Mouse (Mus musculus) heart, embryonic 16.5 days (tissue): ENCODE results near the gene Mief1. TPM values are rescaled to one million over a fixed set of nuclear protein-coding genes. Genes with fewer than 3 reads are reported as not detected.
A peak's percentile ranks its signal among the peaks of the same experiment; 100 is the strongest.

Experiments used
- ATAC-seq: fragments of 200-750 bp; cut with Nextera tagmentation; replicated peaks from 2 replicates; pipeline ENCODE4 v1.8.0; 2017; ENCODE audit warnings: moderate number of reproducible peaks; ENCODE audit not compliant: insufficient read depth, low FRiP score; ENCODE audit errors: extremely low read depth
- H3K27ac ChIP-seq: fragments of 300-500 bp; sonication (generic); 2 replicates; pipeline ENCODE4 v1.5.1; 2014; ENCODE audit warnings: mild to moderate bottlenecking, low read length, control low read depth, moderate library complexity
- H3K27me3 ChIP-seq: fragments of 300-500 bp; sonication (generic); 2 replicates; pipeline ENCODE4 v1.6.1; 2014; ENCODE audit warnings: low read length, mixed read lengths; ENCODE audit not compliant: control insufficient read depth, insufficient read depth
- H3K36me3 ChIP-seq: fragments of 300-500 bp; sonication (generic); 2 replicates; pipeline ENCODE4 v1.6.1; 2014; ENCODE audit not compliant: control insufficient read depth, insufficient read depth
- H3K4me1 ChIP-seq: fragments of 300-500 bp; sonication (generic); 2 replicates; pipeline ENCODE4 v1.6.1; 2014; ENCODE audit warnings: low read length, mixed read lengths; ENCODE audit not compliant: control insufficient read depth, insufficient read depth
- H3K4me2 ChIP-seq: fragments of 300-500 bp; sonication (generic); 2 replicates; pipeline ENCODE4 v1.6.1; 2014; ENCODE audit warnings: low read depth, mild to moderate bottlenecking, control low read depth, low read length
- H3K4me3 ChIP-seq: fragments of 300-500 bp; sonication (generic); 2 replicates; pipeline ENCODE4 v1.5.1; 2014; ENCODE audit warnings: mild to moderate bottlenecking, control low read depth, low read length
- H3K9ac ChIP-seq: fragments of 300-500 bp; sonication (generic); 2 replicates; pipeline ENCODE4 v1.6.1; 2014; ENCODE audit warnings: low read length, control low read depth
- H3K9me3 ChIP-seq: fragments of 300-500 bp; sonication (generic); replicated peaks from 2 replicates; pipeline ENCODE4 v1.6.1; 2016; ENCODE audit warnings: low read length; ENCODE audit not compliant: control insufficient read depth
- WGBS: fragments of 180-500 bp; shearing (Covaris S2); extraction: QIAGEN DNeasy Blood & Tissue Kit; methylation state at CpG from one replicate; pipeline ENCODE4 v1.1.7; 2014; 5-methylcytosine and 5-hydroxymethylcytosine counted together
- polyA plus RNA-seq: library from polyadenylated mRNA; unstranded; fragments of >200 nt; fragmentation: Nextera tagmentation; extraction: Ambion mirVana; gene quantifications from 2 replicates; pipeline ENCODE4 v1.2.1, GENCODE M21; 2015

The Mief1 gene
- polyA plus RNA-seq, 1 experiment from 2014 or later = 26.1 TPM

GRCm38 (mm10) chr15:80221031-80221430, 12.8 kb upstream of the Mief1 start:
- Histone ChIP-seq H3K4me1 (peaks cover 12% of the 10 kb centered on the region), H3K36me3 (no peaks in the 10 kb centered on the region), H3K9me3 (no peaks in the 10 kb centered on the region), H3K9ac (no peak overlapping the region), H3K27me3 (no peaks in the 10 kb centered on the region), H3K4me3 (no peak overlapping the region), H3K27ac (no peak overlapping the region), H3K4me2 (no peak overlapping the region)
- 68% methylated on average over 8 of the region's 8 CpGs for WGBS
- no peak for ATAC-seq

DNA sequence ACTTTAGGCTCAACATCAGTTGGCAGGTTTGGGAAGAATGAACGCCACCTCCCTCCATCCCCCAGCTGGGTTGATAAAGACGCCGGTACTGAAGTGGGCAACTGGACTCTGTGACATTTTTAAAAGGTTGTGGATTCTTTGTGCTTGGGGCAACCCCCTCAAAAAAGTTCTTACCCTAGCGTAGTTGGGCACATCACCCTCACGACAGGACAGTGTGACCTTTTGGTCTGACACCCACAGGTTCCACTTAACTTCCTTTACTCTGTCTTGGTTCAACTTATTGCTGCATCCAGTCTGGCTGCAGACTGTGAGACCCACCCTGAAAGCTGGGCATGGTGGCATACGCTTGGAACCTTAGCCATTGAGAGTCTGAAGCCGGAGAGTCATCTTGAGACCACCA, 10.1 kb upstream of the Mief1 start:
- Histone ChIP-seq H3K9ac (no peak overlapping the region), H3K4me2 (no peak overlapping the region; the same call in 1 of the 2 replicates), H3K27me3 (no peaks in the 10 kb centered on the region), H3K9me3 (no peaks in the 10 kb centered on the region), H3K27ac (no peak overlapping the region), H3K36me3 (no peaks in the 10 kb centered on the region), H3K4me1 (peaks cover 12% of the 10 kb centered on the region), H3K4me3 (no peak overlapping the region)
- 0 out of 2 replicates have a peak, but pooled peaks have one; percentile 20 for ATAC-seq
- 53% methylated on average over 7 of the region's 7 CpGs for WGBS

- ATAC-seq = no peak; the same call in 1 of the 2 replicates
Observed at GRCm38 (mm10) chr15:80225208-80225607, 8.6 kb upstream of the Mief1 start.

DNA sequence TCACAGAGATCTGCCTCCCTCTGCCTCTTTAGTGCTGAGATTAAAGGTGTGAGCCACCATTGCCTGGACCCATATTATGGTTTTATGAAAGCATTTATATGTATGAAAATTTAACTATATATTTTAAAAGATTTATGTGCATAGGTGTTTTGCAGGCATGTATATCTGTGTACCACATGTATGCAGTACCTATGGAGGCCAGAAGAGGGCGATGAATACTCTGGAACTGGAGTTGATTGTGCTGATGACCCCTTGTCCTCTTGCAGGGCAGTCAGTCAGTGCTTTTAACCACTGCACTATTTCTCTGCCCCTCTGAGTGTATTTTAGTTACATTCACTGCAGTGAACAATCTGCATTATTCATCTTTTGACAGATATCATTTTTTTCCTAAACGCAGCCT, 8.0 kb upstream of the Mief1 start:
- ATAC-seq = no peak
- WGBS = 45% methylated on average over 2 of the region's 2 CpGs

More at GRCm38 (mm10) chr15:80225208-80225607, 8.6 kb upstream of the Mief1 start:
- H3K4me1 ChIP-seq = peaks cover 4% of the 10 kb centered on the region; the same call in 1 of the 2 replicates
- H3K9ac ChIP-seq = no peak overlapping the region
- no peak overlapping the region for H3K4me3 ChIP-seq
- H3K36me3 ChIP-seq = no peaks in the 10 kb centered on the region
- no peaks in the 10 kb centered on the region for H3K27me3 ChIP-seq
- H3K9me3 ChIP-seq = no peaks in the 10 kb centered on the region
- no peak overlapping the region for H3K4me2 ChIP-seq
- 26% methylated on average over 9 of the region's 9 CpGs for WGBS
- no peak overlapping the region for H3K27ac ChIP-seq

GRCm38 (mm10) chr15:80228071-80228800, 5.6 kb upstream of the Mief1 start:
- no peak overlapping the region for H3K27ac ChIP-seq
- H3K9me3 ChIP-seq = no peaks in the 10 kb centered on the region
- no peaks in the 10 kb centered on the region for H3K27me3 ChIP-seq
- H3K4me1 ChIP-seq = peaks cover 6% of the 10 kb centered on the region
- 72% methylated on average over 17 of the region's 17 CpGs for WGBS
- no peak overlapping the region for H3K4me2 ChIP-seq
- no peaks in the 10 kb centered on the region for H3K36me3 ChIP-seq
- H3K4me3 ChIP-seq = no peak overlapping the region
- no peak for ATAC-seq
- H3K9ac ChIP-seq = no peak overlapping the region

More for the DNA sequence above, 8.0 kb upstream of the Mief1 start:
- no peak overlapping the region for H3K27ac ChIP-seq
- H3K36me3 ChIP-seq = no peaks in the 10 kb centered on the region
- H3K4me3 ChIP-seq = no peak overlapping the region
- H3K4me1 ChIP-seq = peaks cover 4% of the 10 kb centered on the region; the same call in 1 of the 2 replicates
- H3K9ac ChIP-seq = no peak overlapping the region
- H3K27me3 ChIP-seq = no peaks in the 10 kb centered on the region
- no peak overlapping the region for H3K4me2 ChIP-seq
- no peaks in the 10 kb centered on the region for H3K9me3 ChIP-seq

DNA sequence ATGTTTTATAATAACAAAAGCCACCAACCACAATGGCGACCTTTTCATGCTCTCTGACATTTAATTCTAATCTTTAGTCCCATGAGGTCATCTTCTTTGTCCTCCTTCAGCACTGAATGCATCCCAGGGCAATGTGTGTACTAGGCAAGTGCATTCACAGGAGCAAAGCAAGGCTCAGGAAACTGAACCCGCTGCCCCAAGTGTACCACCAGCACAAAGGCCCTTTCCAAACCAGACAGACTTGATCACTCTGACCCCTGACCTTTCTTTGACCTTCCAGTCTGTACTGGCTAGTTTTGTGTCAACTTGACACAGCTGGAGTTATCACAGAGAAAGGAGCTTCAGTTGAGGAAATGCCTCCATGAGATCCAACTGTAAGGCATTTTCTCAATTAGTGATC, 1.5 kb upstream of the Mief1 start:
- Histone ChIP-seq H3K4me2 (no peak overlapping the region), H3K9ac (no peak overlapping the region), H3K4me3 (no peak overlapping the region), H3K36me3 (peaks cover 15% of the 10 kb centered on the region), H3K27ac (no peak overlapping the region), H3K9me3 (no peaks in the 10 kb centered on the region), H3K4me1 (peaks cover 15% of the 10 kb centered on the region), H3K27me3 (no peaks in the 10 kb centered on the region)
- ATAC-seq = no peak
- 63% methylated on average over 2 of the region's 2 CpGs for WGBS

DNA sequence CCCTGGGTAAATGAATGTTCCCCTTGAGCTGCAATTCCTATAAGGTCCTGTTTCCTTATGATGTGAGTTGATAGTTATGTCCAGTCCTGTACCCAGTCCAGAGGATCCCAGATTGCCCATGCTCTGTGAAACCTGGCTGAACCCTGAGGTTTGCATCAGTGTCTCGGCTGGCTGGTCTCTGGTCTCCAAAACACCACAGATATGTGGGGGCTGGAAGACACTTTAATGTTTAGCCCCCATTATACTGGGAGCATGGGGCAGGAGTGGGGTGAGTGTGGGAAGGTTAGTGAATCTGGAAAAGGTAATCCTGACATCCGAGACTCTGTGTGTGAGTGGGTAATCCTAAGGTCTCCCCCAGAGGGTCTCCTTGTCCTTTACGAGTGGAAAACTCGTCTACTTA, 765 bp upstream of the Mief1 start:
- no peak overlapping the region; the same call in 1 of the 2 replicates for H3K4me2 ChIP-seq
- H3K36me3 ChIP-seq = peaks cover 19% of the 10 kb centered on the region
- no peaks in the 10 kb centered on the region for H3K9me3 ChIP-seq
- no peak overlapping the region for H3K4me3 ChIP-seq
- no peak for ATAC-seq
- peak overlapping the region; percentile 75 for H3K27ac ChIP-seq
- 63% methylated on average over 4 of the region's 4 CpGs for WGBS
- no peaks in the 10 kb centered on the region for H3K27me3 ChIP-seq
- H3K4me1 ChIP-seq = peaks cover 15% of the 10 kb centered on the region
- H3K9ac ChIP-seq = peak overlapping the region; percentile 59; the same call in 1 of the 2 replicates

GRCm38 (mm10) chr15:80235535-80235934, 1.7 kb downstream of the Mief1 start, which contains the start of gene AC140267.1:
Gene AC140267.1 (plus strand): TSS chr15:80235835.
- Histone ChIP-seq H3K4me1 (peaks cover 15% of the 10 kb centered on the region), H3K4me2 (peak within 1 kb of the TSS; percentile 71), H3K27ac (no peak within 1 kb of the TSS), H3K9me3 (no peaks in the 10 kb centered on the region), H3K9ac (peak within 1 kb of the TSS; percentile 75), H3K4me3 (peak within 1 kb of the TSS; percentile 81), H3K36me3 (peaks cover 35% of the 10 kb centered on the region), H3K27me3 (no peaks in the 10 kb centered on the region)
- WGBS = 69% methylated on average over 9 of the region's 9 CpGs
- ATAC-seq = no peak

GRCm38 (mm10) chr15:80248135-80248534, 14.3 kb downstream of the Mief1 start:
- peaks cover 56% of the 10 kb centered on the region for H3K36me3 ChIP-seq
- WGBS = 92% methylated on average over 12 of the region's 12 CpGs

More at GRCm38 (mm10) chr15:80248135-80248534, 14.3 kb downstream of the Mief1 start:
- H3K9me3 ChIP-seq = no peaks in the 10 kb centered on the region
- no peak for ATAC-seq
- no peaks in the 10 kb centered on the region for H3K27me3 ChIP-seq
- no peak overlapping the region for H3K27ac ChIP-seq
- H3K9ac ChIP-seq = no peak overlapping the region
- no peak overlapping the region for H3K4me3 ChIP-seq
- peaks cover 28% of the 10 kb centered on the region for H3K4me1 ChIP-seq
- H3K4me2 ChIP-seq = no peak overlapping the region
